Mouse (Mus musculus) intestine, postnatal 0 days (tissue): ENCODE measurements around the gene Pick1. TPM values are rescaled to one million over a fixed set of nuclear protein-coding genes. Genes with fewer than 3 reads are reported as not detected.

Experiments
- ATAC-seq: fragments of 200-750 bp; cut with Nextera tagmentation; 2 replicates; pipeline ENCODE4 v1.8.0; 2017; ENCODE audit warnings: mild to moderate bottlenecking, moderate TSS enrichment, moderate library complexity
- H3K27ac ChIP-seq: fragments of 300-500 bp; sonication (generic); 2 replicates; pipeline ENCODE4 v1.5.1; 2014; ENCODE audit warnings: mild to moderate bottlenecking, low read depth, low read length, moderate library complexity
- H3K27me3 ChIP-seq: fragments of 300-500 bp; sonication (generic); replicated peaks from 2 replicates; pipeline ENCODE4 v1.6.1; 2014; ENCODE audit warnings: low read length, mixed read lengths; ENCODE audit not compliant: control insufficient read depth, insufficient read depth
- H3K36me3 ChIP-seq: fragments of 300-500 bp; sonication (generic); 2 replicates; pipeline ENCODE4 v1.6.1; 2014; ENCODE audit warnings: mild to moderate bottlenecking, moderate library complexity; ENCODE audit not compliant: control insufficient read depth, insufficient read depth
- H3K4me1 ChIP-seq: fragments of 300-500 bp; sonication (generic); replicated peaks from 2 replicates; pipeline ENCODE4 v1.6.1; 2014; ENCODE audit warnings: antibody characterized with exemption, low read length, mixed read lengths; ENCODE audit not compliant: control insufficient read depth, insufficient read depth
- H3K4me2 ChIP-seq: fragments of 300-500 bp; sonication (generic); replicated peaks from 2 replicates; pipeline ENCODE4 v1.6.1; 2014; ENCODE audit warnings: low read depth, mild to moderate bottlenecking, moderate library complexity
- H3K4me3 ChIP-seq: fragments of 300-500 bp; sonication (generic); 2 replicates; pipeline ENCODE4 v1.5.1; 2014; ENCODE audit warnings: low read depth, low read length
- H3K9ac ChIP-seq: fragments of 300-500 bp; sonication (generic); 2 replicates; pipeline ENCODE4 v1.6.1; 2014; ENCODE audit warnings: mild to moderate bottlenecking, low read depth, low read length
- H3K9me3 ChIP-seq: fragments of 300-500 bp; sonication (generic); 2 replicates; pipeline ENCODE4 v1.6.1; 2016; ENCODE audit warnings: mixed run types; ENCODE audit not compliant: control insufficient read depth
- CTCF ChIP-seq: sonication (generic); IDR thresholded peaks from 2 replicates; pipeline ENCODE4 v1.5.1; 2016; ENCODE audit warnings: low read depth, mild to moderate bottlenecking, control low read depth, antibody characterized with exemption, moderate library complexity
- WGBS: fragments of 180-500 bp; shearing (Covaris S2); extraction: QIAGEN DNeasy Blood & Tissue Kit; methylation state at CpG from one replicate; pipeline ENCODE4 v1.1.7; 2014; 5-methylcytosine and 5-hydroxymethylcytosine counted together
- polyA plus RNA-seq: library from polyadenylated mRNA; unstranded; fragments of >200 nt; fragmentation: Nextera tagmentation; extraction: Ambion mirVana; gene quantifications from 2 replicates; pipeline ENCODE4 v1.2.1, GENCODE M21; 2015

Pick1 gene
- polyA plus RNA-seq, 1 experiment from 2014 or later, result 21.9 TPM

GRCm38 (mm10) chr15:79289441-79289840 is 60.5 kb downstream of the Pick1 start:
- WGBS, result 84% methylated on average over 12 of the region's 12 CpGs
- Histone ChIP-seq H3K4me3 (no peak overlapping the region), H3K27me3 (no peaks in the 10 kb centered on the region), H3K9me3 (no peaks in the 10 kb centered on the region), H3K9ac (no peak overlapping the region), H3K4me1 (peaks cover 13% of the 10 kb centered on the region; the same call in 1 of the 2 replicates), H3K36me3 (peaks cover 22% of the 10 kb centered on the region; the same call in 1 of the 2 replicates), H3K27ac (no peak overlapping the region), H3K4me2 (no peak overlapping the region)
- no peak for ATAC-seq
- no peak for TF ChIP-seq CTCF

GRCm38 (mm10) chr15:79290340-79290739 is 61.4 kb downstream of the Pick1 start:
- no peak overlapping the region for H3K9ac ChIP-seq
- no peaks in the 10 kb centered on the region for H3K9me3 ChIP-seq
- H3K4me1 ChIP-seq, result peaks cover 13% of the 10 kb centered on the region; the same call in 1 of the 2 replicates
- peak; percentile 45 for TF ChIP-seq CTCF
- 70% methylated on average over 3 of the region's 3 CpGs for WGBS
- H3K27ac ChIP-seq, result no peak overlapping the region
- no peak overlapping the region for H3K4me3 ChIP-seq
- no peaks in the 10 kb centered on the region for H3K27me3 ChIP-seq
- peaks cover 22% of the 10 kb centered on the region; the same call in 1 of the 2 replicates for H3K36me3 ChIP-seq
- ATAC-seq, result no peak
- H3K4me2 ChIP-seq, result no peak overlapping the region

GRCm38 (mm10) chr15:79292779-79293178 is 63.8 kb downstream of the Pick1 start:
- H3K4me2 ChIP-seq, result no peak overlapping the region
- no peak overlapping the region for H3K4me3 ChIP-seq
- no peaks in the 10 kb centered on the region for H3K4me1 ChIP-seq
- TF ChIP-seq CTCF, result no peak
- peaks cover 18% of the 10 kb centered on the region; the same call in 1 of the 2 replicates for H3K36me3 ChIP-seq
- no peaks in the 10 kb centered on the region for H3K27me3 ChIP-seq
- no peak for ATAC-seq
- WGBS, result 87% methylated on average over 9 of the region's 9 CpGs
- H3K9ac ChIP-seq, result no peak overlapping the region
- no peaks in the 10 kb centered on the region for H3K9me3 ChIP-seq
- no peak overlapping the region for H3K27ac ChIP-seq

GRCm38 (mm10) chr15:79298553-79298952 is 69.6 kb downstream of the Pick1 start:
- 92% methylated on average over 6 of the region's 6 CpGs for WGBS
- TF ChIP-seq CTCF, result no peak
- H3K9ac ChIP-seq, result no peak overlapping the region
- H3K4me3 ChIP-seq, result no peak overlapping the region
- no peak overlapping the region for H3K4me2 ChIP-seq
- no peaks in the 10 kb centered on the region for H3K4me1 ChIP-seq
- H3K27me3 ChIP-seq, result no peaks in the 10 kb centered on the region
- ATAC-seq, result no peak
- no peak overlapping the region for H3K27ac ChIP-seq
- H3K9me3 ChIP-seq, result no peaks in the 10 kb centered on the region
- H3K36me3 ChIP-seq, result peaks cover 37% of the 10 kb centered on the region

Other genes starting within 250 kb of the Pick1 start
- gene H1f0, start 200.7 kb upstream of the Pick1 start, polyA plus RNA-seq, result 298 and 319 TPM in 2 replicates
- 2.2 and 2.6 TPM in 2 replicates for gene Galr3, start 187.3 kb upstream of the Pick1 start, polyA plus RNA-seq
- 44.1 and 48.8 TPM in 2 replicates for gene Ankrd54, start 166.3 kb upstream of the Pick1 start, polyA plus RNA-seq
- gene Eif3l, start 154.0 kb upstream of the Pick1 start, polyA plus RNA-seq, result 97.0 and 100 TPM in 2 replicates
- gene Micall1, start 120.3 kb upstream of the Pick1 start, polyA plus RNA-seq, result 3.7 and 5.0 TPM in 2 replicates
- gene Polr2f, start 88.2 kb upstream of the Pick1 start, polyA plus RNA-seq, result 256 and 266 TPM in 2 replicates
- 4.2 and 5.2 TPM in 2 replicates for gene 1700088E04Rik, start 87.9 kb upstream of the Pick1 start, polyA plus RNA-seq
- 2.8 and 3.5 TPM in 2 replicates for gene Sox10, start 63.9 kb upstream of the Pick1 start, polyA plus RNA-seq
- 0.14 and 0.30 TPM in 2 replicates for gene Gm49486, start 218 bp downstream of the Pick1 start, polyA plus RNA-seq
- gene Slc16a8, start 25.6 kb downstream of the Pick1 start, polyA plus RNA-seq, result 0.12 TPM in 1 of 2 replicates, not detected in the other
- 19.3 and 21.3 TPM in 2 replicates for gene Baiap2l2, start 56.4 kb downstream of the Pick1 start, polyA plus RNA-seq
- 17.4 and 22.1 TPM in 2 replicates for gene Pla2g6, start 99.2 kb downstream of the Pick1 start, polyA plus RNA-seq
- gene Maff, start 117.4 kb downstream of the Pick1 start, polyA plus RNA-seq, result 6.6 and 8.8 TPM in 2 replicates
- 32.7 and 34.1 TPM in 2 replicates for gene Tmem184b, start 174.4 kb downstream of the Pick1 start, polyA plus RNA-seq
- 18.2 and 25.7 TPM in 2 replicates for gene Csnk1e, start 226.4 kb downstream of the Pick1 start, polyA plus RNA-seq